ENCODE assay signal across 9 mouse cellular contexts in genomic region chr17:49309079-49309478, GRCm38 (mm10).
A peak's percentile ranks its signal among the peaks of the same experiment; 100 is the strongest.
DNase-seq lines count a peak whose midpoint lies in the region; ATAC-seq and TF ChIP-seq lines count a peak whose summit lies in the region.
"Had no signal": no experiment of that assay in that cellular context is flagged by ENCODE, and none has a peak within 500 bp of the region (broad histone marks: within the 10 kb centered on the region; RNA-seq: fewer than 3 reads in every experiment).

No protein-coding gene starts in this region.

- H3K27ac ChIP-seq in heart, embryonic 14.5 days (replicated peaks in 1 of 2; ENCODE audit: control insufficient read depth in 1 of 2, insufficient read depth in 1 of 2, low read depth in 2 of 2, low read length in 2 of 2), result no peak overlapping the region
- H3K27ac ChIP-seq in heart, adult 2 months, result no peak overlapping the region
- H3K27ac ChIP-seq: liver, embryonic 14.5 days had no signal

- H3K4me3 ChIP-seq in heart, embryonic 14.5 days (ENCODE audit: control insufficient read depth in 1 of 2, insufficient read depth in 1 of 2, low read depth in 1 of 2, low read length in 2 of 2), result no peak overlapping the region; a peak in 1 of 4 replicates
- no peak overlapping the region for H3K4me3 ChIP-seq in heart, adult 2 months

- TF ChIP-seq CTCF in heart, adult 2 months (IDR thresholded peaks at IDR 0.05), result no peak

- no peak for TF ChIP-seq POLR2A in heart, adult 2 months (IDR thresholded peaks at IDR 0.05; ENCODE audit: insufficient read depth, low read depth, low read length)

- no peaks in the 10 kb centered on the region for H3K79me2 ChIP-seq in heart, adult 2 months (replicated peaks; ENCODE audit: control insufficient read depth, insufficient read depth, low read length)

- H3K4me2 ChIP-seq in heart, embryonic 14.5 days (ENCODE audit: low read length), result peak overlapping the region; percentile 25; the same call in 1 of the 2 replicates

- DNase-seq in heart, adult 2 months, result no peak
- DNase-seq in embryo, embryonic 11.5 days (ENCODE audit: low read depth, low spot score), result peak; percentile 44
- DNase-seq in heart, postnatal 4 days, result peak; percentile 58
- DNase-seq in large intestine, adult 2 months (ENCODE audit: low read depth, low spot score), result peak; percentile 64
- DNase-seq in mesoderm, embryonic 11.5 days (ENCODE audit: low read depth, low spot score), result peak; percentile 69
- DNase-seq in right cerebral cortex, postnatal 4 days, result peak; percentile 82
- no peak for DNase-seq in urinary bladder, postnatal 25 days (ENCODE audit: low spot score)

- H3K9ac ChIP-seq in heart, embryonic 14.5 days (ENCODE audit: low read length), result no peak overlapping the region
- H3K9ac ChIP-seq in heart, adult 2 months (ENCODE audit: low read depth, low read length), result no peak overlapping the region
- H3K9ac ChIP-seq: liver, embryonic 14.5 days had no signal

- H3K4me1 ChIP-seq in heart, embryonic 14.5 days (ENCODE audit: control insufficient read depth in 2 of 2, insufficient read depth in 2 of 2, low read length in 2 of 2), result no peaks in the 10 kb centered on the region
- H3K4me1 ChIP-seq in heart, adult 2 months (ENCODE audit: control insufficient read depth, insufficient read depth, low read length), result no peaks in the 10 kb centered on the region

- H3K27me3 ChIP-seq in heart, embryonic 14.5 days (ENCODE audit: control insufficient read depth, insufficient read depth, low read length), result no peaks in the 10 kb centered on the region
- no peaks in the 10 kb centered on the region for H3K27me3 ChIP-seq in heart, adult 2 months (ENCODE audit: control insufficient read depth, insufficient read depth, low read length)

- 19% methylated on average over 5 of the region's 5 CpGs for WGBS in heart, embryonic 14.5 days
- WGBS in heart, adult 2 months, result 30% methylated on average over 5 of the region's 5 CpGs
- 12% methylated on average over 5 of the region's 5 CpGs for WGBS in large intestine, adult 2 months

- H3K36me3 ChIP-seq in heart, embryonic 14.5 days (ENCODE audit: control insufficient read depth, insufficient read depth, low read length), result no peaks in the 10 kb centered on the region
- H3K36me3 ChIP-seq in heart, adult 2 months (ENCODE audit: control insufficient read depth, insufficient read depth, low read length), result no peaks in the 10 kb centered on the region

- no peaks in the 10 kb centered on the region for H3K9me3 ChIP-seq in heart, embryonic 14.5 days (ENCODE audit: control insufficient read depth, low read length)

- no peak for TF ChIP-seq EP300 in heart, adult 2 months (IDR thresholded peaks at IDR 0.05; ENCODE audit: insufficient read depth, low read depth, low read length)

- ATAC-seq in heart, embryonic 14.5 days (ENCODE audit: insufficient number of reproducible peaks, insufficient read depth, low FRiP score, low read depth), result no peak

- intact Hi-C loops in heart, adult 2 months (cut with DNase I), result no loop called here

Comparison
In these comparisons a context has a peak if more than half of its experiments do, and no peak if none do; other contexts are left out.
1. DNase-seq: peak in embryo, embryonic 11.5 days (single experiment), heart, postnatal 4 days (single experiment), large intestine, adult 2 months (single experiment), mesoderm, embryonic 11.5 days (single experiment) and right cerebral cortex, postnatal 4 days (single experiment); none in heart, adult 2 months (0 of 2) and urinary bladder, postnatal 25 days (single experiment).